Mouse (Mus musculus) erythroblast, embryonic 14.5 days (primary cell): ENCODE data around the gene Rprd1b.

ENCODE experiments used
- GATA1 ChIP-seq: IDR thresholded peaks from 2 replicates; pipeline ENCODE4 v1.6.1; 2012; ENCODE audit warnings: low read length, inconsistent platforms, mixed read lengths
- TAL1 ChIP-seq: IDR thresholded peaks from 3 replicates; pipeline ENCODE4 v1.6.1; 2012; ENCODE audit warnings: low read length, inconsistent platforms, mixed read lengths

GRCm38 (mm10) chr2:158094846-158095245 lies 66.5 kb downstream of the Rprd1b start:
- no peak for TF ChIP-seq GATA1
- no peak for TF ChIP-seq TAL1
